Mouse (Mus musculus): ENCODE results near the gene Ier2.
"Not testable (repeated sequence)": the region's sequence is repeated elsewhere in the genome, so short reads cannot be mapped to it uniquely, and the experiment has no call there.

Ier2 gene

DNA sequence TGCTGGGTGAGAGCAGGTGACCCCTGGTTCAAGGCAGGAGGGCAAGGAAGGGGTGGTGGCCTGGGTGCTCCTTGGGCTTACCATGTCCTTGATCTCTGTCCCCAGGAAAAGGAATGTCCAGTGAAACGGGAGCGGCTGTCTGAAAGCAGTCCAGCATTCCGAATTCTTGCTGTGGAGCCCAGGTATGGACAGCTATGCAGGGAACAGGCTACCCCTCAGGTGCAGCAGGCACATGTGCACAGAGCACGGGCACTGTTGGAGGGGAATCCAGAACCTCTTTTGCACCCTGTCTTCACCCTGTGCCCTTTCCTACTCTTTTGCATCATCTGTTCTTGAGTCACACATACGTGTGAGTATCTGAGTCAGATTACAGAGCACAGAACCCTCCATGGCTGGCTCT is 35.6 kb upstream of the Ier2 start:
- no peak for DNase-seq (ENCODE audit: low spot score)

DNA sequence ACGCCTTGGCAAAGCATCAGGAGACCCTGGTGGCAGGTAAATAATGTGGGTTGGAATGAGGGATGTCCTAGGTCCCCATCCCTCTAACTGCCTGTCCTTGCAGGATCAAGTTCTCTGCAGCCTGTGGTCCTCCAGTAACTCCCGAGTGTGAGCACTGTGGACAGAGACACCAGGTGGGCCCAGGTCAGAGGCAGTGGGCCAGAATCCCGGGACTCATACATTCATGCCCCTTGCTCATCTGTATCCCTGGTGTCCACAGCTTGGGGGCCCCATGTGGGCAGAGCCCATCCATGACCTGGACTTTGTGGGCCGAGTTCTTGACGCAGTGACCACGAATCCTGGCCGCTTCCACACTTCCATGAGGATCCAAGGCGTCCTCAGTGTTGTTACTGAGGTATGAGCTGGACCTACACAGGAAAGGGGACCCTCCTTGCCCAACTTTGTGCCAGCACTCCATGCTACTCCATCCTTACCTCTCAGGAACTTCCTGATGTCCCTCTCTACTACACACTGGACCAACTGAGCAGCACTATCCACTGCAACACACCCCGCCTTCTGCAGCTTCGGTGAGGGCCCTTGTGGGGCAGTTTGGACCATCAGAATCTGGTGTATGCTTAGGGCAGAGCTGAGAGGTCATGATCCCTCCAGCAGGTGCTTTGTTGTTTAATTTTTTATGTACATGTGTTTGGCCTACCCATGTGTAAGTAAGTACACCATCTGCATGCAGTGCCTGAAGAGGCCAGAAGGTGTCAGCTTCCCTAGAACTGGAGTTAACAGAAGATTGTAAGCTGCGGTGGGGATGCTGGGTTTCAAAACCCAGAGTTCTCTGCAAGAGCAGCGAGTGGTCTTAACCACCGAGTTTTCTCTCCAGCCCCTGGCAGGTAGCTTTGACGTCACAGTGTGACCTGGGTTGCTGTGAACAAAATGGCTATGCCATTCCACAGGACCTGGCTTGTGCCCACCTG is 34.8 kb upstream of the Ier2 start:
- peak; percentile 48 for DNase-seq (ENCODE audit: low spot score)

DNA sequence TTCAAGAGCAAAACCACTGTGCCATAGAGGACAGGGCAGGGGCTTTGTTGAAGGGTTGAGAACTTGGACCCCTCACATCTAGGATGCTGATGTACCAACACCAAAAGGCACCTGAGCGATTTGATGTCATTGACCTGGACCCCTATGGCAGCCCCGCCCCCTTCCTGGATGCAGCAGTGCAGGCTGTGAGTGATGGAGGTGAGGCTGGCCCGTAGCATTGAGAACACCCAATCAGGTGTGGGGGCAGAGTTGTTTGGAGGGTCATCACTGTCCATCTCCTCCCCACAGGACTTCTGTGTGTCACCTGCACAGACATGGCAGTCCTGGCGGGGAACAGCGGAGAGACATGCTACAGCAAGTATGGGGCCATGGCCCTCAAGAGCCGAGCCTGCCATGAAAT is 32.5 kb upstream of the Ier2 start:
- DNase-seq (ENCODE audit: low spot score) = no peak

DNA sequence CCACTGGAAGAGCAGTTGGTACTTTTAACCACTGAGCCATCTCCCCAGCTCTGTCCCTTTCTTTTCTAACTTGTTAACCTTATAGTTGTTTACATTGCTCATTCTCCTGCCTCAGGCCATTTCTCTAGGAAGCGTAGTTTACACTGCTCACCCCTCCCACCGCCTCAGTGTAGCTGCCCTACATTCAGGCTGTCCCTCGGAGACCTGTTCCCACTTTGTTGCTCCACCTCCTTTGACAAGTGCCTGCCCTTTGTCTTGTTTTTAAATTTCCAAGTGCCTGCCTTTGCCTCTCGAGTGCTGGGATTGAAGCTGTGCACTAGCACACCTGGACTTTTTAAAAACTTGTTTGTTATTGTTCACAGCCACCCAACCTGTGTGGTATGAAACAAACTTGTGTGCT is 30.7 kb upstream of the Ier2 start:
- DNase-seq (ENCODE audit: low spot score) = no peak

DNA sequence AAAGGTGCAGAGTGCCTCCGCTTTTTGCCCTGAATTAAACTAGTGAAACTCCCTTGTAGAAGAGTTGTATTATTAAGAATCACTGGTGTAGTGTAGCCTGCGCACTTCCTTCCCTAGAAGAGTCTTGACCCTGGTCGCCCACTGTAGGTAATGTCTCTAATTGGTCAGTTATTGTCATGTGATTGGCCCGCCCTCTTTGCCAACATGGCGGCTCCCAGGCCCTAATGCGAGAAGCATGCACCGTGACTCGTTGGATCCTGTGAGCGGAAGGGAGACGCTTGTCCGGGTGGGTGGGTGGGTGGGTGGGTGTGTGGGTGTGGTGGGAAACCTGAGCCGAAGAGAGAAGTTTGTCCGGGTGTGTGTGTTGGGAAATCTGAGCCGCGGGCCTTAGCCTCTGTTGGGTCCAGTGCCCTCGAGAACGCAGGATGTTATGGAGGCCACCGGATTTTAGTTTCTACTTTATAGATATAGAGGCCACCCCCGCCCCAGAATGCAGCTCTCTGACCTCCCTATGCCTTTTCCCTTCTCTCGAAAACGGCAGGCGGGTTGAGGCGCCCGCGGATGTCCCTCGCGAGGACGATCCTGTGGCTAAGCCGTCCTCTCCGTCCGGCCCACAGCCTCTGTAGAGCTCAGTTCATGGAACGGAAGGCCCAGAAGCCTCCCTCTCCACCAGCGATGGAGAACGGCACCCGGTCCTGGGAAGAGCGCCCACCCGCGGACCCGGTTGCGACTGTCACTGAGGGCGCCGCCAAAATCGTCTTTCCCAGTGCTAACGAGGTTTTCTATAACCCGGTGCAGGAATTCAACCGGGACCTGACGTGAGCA is 26.7 kb upstream of the Ier2 start:
- peak; percentile 88 for DNase-seq (ENCODE audit: low spot score)

DNA sequence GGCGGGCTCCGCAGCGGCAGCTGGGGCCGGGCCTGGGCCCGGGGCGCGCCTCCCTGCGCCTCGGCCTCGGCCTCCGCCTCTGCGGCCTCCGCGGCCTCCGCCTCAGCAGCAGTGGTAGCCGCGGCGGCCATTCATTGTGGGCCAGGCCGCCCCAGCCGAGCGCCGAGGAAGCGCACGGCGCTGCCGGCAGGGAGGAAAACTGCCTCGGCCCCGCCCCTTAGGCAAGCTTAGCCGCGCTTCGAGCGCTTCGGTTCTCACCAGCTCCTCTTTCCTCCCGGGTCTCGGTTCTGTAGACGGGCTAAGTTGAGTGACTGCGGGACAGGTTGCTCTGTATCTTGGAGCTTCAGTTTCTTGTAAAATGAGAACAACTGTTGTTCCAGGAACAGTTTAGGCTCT is 25.1 kb upstream of the Ier2 start, which contains the start of gene Nacc1:
Nacc1 (minus strand) TSS at position 158 of the 396 bp plus-strand sequence.
- peak; percentile 90 for DNase-seq (ENCODE audit: low spot score)

DNA sequence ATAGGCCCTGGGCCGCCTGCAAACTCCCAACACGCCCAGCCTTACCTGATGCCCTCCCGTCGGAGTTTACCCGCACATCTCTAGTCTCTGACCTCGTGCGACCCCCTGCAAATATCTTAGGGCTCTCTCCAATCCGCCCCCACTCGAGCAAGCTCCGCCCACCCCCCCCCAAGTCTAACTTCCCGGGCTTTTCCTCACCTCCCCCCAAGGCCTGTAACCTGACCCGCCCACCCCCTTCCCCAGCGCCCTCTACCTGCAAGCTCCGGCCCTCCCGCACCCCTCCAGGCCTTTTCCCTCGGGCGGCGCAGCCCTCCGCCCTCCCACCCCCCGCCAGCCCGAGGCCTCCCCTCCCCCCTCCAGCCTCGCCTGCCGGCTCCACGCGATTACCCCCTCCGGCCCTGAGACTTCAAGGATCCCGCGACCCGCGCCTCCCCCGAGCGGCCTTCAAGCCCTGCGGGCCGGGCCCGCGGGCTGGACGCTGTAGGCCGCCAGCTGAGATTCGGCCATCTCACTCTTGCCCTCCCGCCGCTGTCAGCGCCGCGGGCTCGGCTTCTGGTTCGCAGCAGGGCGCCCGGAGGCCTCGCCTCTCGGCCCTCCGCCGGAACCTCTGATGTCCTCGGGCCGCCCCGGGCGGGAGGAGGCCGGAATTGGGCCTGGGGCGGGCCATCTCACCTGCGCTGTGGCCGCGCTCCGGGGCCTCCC is 24.5 kb upstream of the Ier2 start:
- DNase-seq (ENCODE audit: low spot score) = peak; percentile 33

DNA sequence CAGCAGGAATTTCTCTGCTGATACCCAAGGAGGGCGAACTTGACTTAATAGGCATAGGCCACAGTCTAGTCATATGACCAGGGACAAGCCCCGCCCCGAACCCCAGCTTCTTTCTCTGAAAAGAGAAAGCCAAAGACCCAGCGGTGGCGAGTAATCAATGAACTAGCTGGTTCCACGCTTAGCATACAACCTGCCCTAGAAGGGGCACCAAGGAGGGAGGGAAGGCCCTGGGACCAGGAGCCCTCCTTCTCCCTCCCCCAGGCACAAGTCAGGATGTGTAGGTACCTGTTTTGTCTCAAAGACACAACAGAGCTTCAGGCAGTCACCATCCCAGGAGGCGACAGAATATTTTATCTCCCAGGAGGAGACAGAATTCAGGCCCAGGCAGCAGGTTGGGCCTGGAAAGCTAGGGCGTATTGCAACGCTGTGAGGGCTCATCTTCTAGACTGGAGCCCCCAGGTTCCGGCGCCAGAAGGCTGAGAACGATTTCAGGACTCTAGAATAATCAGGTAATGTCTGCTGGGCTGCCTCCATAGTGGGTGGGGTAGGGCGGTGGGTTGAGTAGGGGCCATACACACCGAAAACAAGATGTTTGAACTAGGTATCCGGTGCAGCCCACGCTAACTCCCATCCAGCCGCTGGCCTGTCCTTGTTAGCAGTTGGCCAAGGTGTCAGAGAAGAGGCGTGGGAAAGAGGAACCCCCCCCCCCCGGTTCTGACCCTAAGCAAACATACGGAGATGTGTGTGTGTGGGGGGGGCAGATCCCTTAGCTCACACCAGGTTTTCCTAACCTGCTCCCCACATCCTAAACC is 23.7 kb upstream of the Ier2 start, which contains the start of gene Trmt1:
Trmt1 (plus strand) TSS at position 117 of the 812 bp plus-strand sequence.
- no peak for DNase-seq (ENCODE audit: low spot score)

DNA sequence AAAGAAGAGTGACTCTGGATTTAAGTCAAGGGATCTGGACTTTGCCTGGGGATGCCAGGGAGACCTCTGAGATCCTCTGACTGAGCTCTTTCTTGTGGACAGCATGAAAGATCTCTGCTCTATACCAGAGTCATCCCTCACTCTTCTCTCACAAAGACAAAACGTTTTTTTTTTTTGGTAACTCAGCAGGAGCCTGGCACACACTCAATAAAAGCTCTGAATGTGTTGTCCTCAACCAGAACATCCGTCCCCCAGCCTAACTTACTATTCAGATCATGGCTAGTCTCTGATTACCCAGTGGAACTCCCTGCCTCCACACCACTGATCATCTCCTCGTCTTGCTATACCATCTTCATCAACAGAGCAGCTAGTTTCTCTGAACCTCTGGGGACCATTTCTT is 21.9 kb upstream of the Ier2 start:
- no peak for DNase-seq (ENCODE audit: low spot score)

DNA sequence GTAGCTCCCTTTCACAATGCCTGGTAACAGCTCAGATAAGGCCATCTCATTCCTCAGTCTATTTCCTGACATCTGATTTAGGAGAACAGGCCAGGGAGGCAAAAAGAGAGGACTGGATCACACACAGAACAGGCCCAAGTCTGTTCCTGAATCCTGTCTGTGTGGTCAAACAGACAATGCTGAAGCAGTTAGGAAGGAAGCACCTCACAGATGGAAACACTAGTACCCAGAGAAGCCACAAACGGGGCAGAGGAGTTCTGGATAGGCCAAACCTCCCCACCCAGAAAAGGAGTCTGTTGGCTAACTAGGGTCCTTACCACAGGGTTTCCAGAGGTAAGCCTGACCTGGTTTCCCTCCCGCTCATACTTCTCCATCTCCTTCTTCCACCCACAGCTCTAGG is 19.6 kb upstream of the Ier2 start:
- no peak for DNase-seq (ENCODE audit: low spot score)

DNA sequence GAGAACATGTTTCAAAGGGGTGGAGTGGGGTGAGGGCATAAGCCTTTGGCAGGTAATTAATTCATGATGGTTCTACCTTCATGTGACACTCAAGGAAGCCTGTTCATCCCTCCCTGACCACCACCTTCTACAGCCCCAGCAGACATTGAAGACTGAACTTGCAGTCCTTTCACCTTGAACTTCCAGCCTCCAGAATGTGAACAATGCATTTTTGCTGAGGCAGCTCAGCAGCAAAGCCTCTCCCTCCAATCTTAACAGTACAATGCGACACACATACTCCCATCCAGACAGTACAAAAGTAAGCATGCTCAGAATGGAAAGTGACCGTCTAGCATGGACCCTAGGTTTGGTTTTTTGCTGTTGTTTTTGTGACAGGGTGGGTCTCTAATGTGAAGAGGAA is 18.8 kb upstream of the Ier2 start:
- DNase-seq (ENCODE audit: low spot score) = no peak

DNA sequence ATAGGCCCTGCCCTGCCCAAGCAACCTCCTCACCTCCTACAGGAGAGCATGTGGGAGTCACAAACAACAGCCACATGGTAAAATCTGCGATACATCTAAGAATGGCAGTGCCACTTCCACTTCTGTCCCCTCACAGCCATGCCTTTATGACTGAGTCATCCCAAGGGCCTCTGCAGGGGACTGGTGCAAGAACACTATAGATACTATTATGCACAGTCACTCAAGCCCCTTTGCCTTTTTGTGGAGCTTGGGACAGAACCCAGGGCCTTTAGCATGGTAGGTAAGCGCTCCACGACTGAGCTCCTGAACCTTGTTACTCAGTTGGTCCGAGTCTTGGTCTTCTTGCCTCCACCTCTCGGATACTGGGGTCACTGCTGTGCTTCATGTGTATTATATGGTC is 14.7 kb upstream of the Ier2 start:
- no peak for DNase-seq (ENCODE audit: low spot score)

DNA sequence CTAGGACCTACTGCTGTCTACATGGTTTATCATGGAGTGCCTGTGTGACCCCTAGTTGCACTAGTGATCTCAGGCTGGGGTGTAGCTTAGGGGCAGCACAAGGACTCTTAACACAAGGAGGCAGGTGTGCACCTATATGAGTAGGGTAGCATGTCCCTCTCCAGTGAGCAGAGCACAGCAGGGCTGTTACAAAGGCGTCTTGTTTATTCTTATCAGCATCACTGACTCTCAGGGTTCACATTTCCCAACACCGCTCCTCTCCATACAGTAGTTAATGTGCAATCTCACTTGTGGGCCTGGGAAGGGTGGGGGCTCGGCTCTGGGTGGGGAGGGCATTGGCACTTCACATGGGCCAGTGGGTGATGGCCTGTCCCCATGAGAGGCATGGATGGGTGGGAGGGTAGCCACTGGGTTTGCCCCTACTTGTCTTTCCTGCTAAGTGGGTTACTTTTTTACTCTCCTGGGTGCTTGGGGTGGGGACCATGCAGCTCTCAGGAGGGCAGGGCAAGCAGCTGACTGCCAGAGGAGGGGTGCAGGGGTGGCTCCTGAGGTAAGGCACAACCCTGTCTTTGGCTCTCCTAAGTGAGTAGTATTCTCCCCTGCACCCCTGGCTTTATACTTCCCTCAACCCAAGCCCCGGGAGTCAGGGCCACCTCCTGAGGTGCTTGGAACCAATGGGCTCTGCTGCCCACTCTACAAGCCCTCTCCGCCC is 7.8 kb upstream of the Ier2 start:
- DNase-seq (ENCODE audit: low spot score) = not testable (repeated sequence)

DNA sequence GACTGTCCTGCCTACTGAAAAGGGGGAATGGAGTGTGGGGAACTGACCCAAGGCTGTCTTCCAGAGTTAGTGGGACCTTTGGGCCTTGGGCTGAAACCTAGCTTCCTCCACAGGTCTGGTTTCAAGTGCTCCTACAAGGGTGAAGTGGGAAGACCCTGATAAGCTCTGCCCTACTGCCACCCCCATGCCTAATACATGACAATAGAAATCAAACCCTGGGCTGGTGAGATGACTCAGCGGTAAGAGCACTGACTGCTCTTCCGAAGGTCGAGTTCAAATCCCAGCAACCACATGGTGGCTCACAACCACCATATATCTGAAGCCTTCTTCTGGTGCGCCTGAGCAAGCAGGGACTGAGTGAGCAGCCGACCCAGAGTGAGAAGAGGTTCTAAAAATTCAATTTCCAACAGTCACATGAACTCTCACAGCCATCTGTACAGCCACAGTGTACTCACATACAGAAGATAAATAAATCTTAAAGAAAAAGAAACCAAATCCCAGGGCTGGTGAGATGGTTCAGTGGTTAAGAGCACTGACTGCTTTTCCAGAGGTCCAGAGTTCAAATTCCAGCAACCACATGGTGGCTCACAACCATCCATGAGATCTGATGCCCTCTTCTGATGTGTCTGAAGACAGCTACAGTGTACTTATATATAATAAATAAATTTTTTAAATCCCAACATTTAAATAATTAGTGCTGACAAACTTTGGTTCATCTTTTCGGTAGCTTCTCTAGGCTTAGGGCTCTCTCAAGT is 6.3 kb upstream of the Ier2 start:
- no peak for DNase-seq (ENCODE audit: low spot score)

DNA sequence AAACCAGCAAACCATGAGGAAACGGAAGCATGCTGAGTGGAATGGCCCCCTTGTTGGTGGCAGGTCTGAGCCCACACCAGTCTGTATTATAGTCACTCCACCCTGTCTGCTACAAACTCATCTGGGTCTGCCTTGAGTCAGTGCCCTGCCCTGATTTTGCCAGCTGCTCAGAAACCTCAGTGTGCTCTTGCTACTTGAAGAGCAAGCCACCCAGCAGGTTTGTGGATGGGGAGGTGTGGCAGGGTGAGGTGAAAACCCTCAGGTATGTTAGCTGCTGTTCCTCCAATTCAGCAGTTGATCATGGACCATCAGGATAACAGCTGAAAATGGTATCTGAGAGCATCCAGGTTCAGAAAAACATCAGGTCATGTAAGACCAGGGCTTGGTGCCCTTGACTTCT is 5.4 kb upstream of the Ier2 start:
- no peak for DNase-seq (ENCODE audit: low spot score)

DNA sequence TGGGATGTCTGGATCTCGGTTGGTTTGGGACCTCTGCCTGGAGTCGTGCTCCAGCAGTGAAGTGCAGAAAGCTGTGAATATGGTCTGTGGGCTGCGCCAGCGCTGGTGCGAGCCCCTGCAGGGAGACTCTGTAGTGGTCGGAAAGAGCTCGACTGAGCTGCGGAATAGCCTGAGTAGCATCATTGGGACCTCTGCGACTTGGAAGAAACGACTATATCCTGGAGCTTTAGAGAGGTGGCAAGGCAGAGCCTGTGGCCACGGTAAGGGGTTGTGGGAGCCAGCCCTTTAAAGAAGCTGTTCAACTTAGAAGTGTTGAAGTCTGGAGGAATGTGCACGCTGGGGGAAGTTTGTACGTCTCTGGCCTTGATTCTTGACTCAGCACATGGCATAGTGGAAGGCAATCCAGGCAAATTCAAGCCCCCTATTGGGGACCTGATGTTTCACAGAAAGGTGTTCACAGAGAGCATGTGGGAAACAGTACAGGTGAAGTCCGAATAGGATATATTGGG is 2.8 kb upstream of the Ier2 start:
- no peak for DNase-seq (ENCODE audit: low spot score)

DNA sequence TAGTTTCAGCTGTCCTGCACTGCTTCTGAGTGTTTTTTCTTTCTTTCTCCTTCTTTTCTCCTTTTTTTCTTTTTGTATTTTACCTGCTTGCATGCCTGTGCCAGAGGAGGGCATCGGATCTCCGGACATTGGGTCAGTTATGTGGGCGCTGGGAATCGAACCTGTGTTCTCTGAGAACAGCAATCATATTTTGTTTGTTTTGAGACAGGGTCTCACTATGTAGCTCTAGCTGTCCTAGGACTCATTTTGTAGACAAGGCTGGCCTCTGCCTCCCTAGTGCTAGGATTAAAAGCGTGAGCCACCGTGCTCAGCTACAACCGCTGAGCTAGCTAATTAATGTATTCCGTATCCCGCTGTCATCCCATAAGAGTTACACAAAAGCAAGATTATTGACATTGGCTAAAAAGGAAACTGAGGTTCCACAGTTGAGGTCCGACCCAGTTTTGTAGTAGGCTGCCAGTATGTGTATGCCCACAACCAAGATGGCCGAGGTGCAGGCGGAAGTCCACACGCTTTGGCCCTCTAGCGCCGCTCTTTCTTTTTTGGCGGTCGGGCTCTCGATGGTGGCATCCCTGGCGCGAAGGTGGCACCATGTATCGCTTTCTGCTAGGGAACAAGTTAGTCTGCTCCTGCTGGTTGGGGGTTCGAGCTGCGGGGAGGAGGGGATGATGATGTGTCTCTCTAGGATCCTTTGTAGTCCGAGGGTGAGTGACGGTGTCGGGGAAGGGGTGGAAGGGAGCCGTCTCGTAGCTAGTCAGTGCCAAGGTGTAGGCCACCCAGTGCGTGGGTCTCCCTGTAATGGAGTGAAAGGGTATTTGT is 2.1 kb upstream of the Ier2 start:
- peak; percentile 82 for DNase-seq (ENCODE audit: low spot score)

DNA sequence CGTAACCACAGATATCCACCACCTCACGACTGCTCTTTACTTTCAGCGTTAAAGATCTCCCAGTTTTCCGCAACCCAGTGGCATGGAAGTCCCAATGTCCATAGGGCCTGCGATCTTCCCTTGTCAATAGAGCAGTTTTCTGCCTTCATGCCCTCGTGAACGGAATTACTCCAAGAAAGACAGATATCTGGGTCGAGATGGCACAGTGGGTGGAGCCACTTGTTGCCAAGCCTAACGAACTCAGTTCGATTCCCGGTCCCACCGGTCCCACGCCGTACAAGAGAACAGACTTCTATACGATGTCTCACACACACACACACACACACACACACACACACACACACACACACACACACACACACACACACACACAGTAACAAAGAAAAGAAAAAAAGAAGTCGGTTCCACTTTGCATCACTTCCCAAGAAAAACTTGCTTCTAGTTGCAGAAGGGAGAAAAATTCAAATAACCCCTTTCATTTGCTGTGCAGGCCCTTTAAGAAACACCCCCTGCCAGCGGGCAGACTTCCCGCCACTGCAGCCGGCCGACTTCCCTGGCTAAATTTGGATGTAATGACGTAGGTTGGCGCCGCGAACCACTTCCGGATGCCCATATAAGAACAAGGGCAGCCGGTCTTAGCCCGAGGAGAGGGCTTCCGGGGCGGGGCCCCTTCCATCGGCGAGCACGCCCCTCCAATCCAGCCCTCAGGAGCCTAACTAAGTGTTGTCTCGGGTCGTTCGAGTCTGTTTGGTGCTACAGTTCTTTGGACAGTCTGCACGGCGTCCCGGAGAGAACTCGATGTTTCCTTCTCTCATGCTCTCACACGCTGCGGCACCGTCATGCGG is 1.1 kb upstream of the Ier2 start:
- peak; percentile 97 for DNase-seq (ENCODE audit: low spot score)
